Mouse (Mus musculus) embryo, embryonic 11 days (tissue): Measurements from ENCODE around the gene Ccdc40.

Source experiments
- DNase-seq: peaks from one replicate; pipeline ENCODE4 v3.0.0-alpha.2; 2015

Gene Ccdc40

GRCm38 (mm10) chr11:119209371-119210025, 18.9 kb upstream of the Ccdc40 start:
- no peak for DNase-seq

DNA sequence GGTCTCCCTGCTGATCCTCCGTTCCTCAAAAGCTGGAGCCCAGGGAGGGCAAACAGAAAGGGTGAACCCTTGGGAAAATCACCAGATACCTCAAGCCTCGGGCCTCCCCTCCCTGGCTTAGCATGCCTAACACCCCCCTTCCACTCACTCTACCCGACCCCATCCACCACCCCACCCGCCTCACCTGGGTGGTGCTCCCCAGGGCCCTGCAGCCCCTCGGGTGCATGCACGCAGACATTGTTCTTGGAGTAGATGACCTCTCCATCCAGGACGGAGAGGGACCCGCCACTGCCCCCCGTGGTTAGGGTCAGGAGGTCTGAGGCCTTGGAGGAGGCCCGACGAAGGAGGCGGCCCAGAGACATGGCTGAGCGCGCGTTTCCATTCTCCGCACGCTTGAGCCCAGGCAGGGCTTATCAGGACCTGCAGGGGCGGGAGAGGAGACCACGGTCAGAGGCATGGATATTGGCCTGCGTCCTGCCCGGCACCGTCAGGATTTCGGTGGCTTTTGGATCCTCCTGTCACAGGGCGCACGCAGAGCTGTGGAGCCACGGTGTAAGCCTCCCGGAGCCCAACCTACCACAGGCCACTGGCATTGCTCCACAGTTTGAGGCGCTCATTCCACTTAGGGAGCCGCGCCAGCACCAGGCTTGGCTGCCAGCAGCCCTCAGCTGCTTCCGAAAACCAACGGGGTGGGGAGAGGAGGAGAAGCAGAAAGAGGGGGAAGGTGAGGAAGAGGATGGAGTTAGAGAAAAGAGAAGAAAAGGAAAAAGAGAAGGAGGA, 17.9 kb upstream of the Ccdc40 start:
- no peak for DNase-seq

DNA sequence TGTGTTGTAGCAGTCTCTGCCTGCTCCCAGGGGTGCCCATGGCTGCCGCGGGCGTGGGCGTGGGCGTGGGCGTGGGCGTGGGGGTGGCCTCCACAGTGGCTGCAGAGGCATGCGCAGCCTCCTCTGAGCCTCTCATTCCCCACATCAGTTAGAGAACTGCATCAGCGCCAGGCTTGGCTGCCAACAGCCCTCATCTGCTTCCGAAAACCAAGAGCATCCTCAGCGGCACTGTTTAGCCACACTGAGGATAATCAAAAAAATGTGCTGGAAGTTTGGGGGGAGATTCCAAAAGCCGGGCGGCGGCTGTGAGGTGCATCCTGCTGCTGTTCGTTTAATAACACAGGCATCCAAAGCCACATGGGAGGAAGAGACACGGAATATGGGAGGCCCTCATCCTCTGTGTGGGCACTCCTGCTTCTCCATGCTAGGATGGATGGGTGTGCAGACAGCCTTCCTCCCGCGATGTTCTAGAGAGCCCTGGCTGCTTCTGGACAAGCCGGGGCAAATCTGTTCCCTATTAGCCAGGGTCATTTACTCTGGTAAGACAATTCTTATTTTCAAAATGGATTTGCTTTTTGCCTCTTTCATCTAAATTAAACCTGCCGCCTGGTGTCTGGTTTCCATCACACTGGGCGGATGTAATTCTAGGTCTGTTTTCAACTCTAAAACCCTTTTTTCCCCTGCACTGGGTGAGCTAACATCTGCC, 16.6 kb upstream of the Ccdc40 start:
- peak; percentile 69 for DNase-seq

- no peak for DNase-seq
Observed at GRCm38 (mm10) chr11:119213166-119213885, 15.0 kb upstream of the Ccdc40 start.

- DNase-seq, result peak; percentile 78
Observed at GRCm38 (mm10) chr11:119215038-119215904, 13.1 kb upstream of the Ccdc40 start.

DNA sequence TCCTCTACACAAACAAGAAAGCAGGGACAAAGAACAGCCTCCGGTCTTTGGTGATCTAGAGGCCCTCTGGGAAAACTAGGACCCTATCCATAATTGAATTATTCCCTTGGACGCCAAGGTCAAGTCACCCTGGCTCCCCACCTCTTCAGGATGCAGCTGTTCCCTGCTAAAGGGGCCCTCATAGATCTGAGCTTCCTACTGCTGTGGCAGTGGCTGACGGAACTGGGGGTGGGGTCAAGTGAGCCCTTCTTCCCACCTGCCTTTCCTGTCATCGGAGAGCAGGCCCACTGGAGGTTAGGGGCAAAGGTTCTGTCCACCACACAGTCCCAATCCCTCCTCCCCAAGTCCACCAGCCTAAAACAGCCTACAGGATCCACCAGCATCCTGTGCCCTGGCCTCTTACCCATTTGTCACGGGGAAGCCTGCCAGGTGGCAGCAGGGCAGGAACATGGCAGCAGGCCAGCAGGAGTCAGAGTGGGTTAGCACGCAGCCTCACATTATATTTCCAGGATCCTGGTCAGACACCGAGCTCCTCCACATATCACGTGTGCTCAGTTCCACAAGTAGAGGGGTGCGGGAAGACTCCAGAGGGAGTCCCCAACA, 12.4 kb upstream of the Ccdc40 start:
- no peak for DNase-seq

DNA sequence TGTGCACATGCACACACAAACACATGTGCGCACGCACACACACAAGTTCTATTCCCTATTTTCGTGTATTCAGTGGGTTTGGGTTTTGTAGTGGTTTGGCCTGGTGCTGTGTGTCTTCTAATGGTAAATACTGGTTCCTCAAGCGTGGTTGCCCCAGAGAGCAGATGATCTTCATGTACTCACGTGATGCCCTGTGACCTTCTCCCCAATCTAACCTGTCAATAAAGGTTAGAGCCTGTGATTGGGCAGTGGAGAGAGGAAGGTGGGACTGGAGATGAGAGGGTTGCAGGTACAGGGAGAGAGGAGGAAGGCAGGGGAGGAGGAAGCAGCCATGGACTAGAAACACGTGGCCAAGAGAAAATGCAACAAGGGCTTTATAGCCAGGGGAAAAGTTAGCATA, 10.5 kb upstream of the Ccdc40 start:
- DNase-seq, result no peak

GRCm38 (mm10) chr11:119219816-119220465, 8.4 kb upstream of the Ccdc40 start:
- DNase-seq, result no peak

GRCm38 (mm10) chr11:119221812-119222510, 6.4 kb upstream of the Ccdc40 start:
- DNase-seq, result no peak

GRCm38 (mm10) chr11:119223124-119223890, 5.1 kb upstream of the Ccdc40 start:
- no peak for DNase-seq

GRCm38 (mm10) chr11:119224926-119225325, 3.4 kb upstream of the Ccdc40 start:
- no peak for DNase-seq

DNA sequence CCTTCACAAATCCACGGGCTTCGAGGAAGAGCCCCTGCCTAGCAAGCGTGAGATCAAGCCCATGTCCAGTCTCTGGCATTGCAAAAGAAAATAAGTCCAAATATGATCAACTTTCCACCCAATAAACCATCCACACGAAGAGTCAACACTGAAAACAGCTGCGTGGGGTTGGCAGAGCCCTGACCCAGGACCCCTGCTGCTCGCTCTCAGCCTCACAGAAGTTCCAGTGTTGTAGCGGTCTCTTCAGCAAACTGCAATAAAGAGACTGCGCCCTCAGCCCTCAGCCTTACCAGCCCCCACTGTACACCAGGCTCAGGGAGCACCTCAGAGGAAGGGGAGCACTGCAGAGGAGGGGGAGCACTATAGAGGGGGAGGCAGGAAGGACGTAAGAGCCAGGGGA, 2.7 kb upstream of the Ccdc40 start:
- no peak for DNase-seq

DNA sequence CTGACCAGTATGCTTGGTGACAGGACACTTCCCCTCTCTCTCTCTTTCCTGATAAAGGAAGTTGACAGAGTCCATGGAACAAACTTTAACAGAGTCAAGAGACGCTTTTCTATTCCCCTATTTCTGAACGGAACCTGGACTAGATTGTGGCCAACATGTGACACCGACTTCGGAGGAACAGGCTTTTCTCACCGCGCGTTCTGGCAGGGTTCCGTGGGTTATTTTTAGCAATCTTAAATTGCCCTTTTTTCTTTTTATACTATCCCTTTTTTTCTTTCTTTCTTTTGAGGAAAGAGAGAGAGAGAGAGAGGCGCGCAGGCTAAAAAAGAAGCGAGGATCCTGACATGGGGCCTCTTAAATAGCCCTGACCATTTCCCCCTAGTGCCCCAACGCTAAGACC, 781 bp upstream of the Ccdc40 start:
- DNase-seq, result no peak

DNA sequence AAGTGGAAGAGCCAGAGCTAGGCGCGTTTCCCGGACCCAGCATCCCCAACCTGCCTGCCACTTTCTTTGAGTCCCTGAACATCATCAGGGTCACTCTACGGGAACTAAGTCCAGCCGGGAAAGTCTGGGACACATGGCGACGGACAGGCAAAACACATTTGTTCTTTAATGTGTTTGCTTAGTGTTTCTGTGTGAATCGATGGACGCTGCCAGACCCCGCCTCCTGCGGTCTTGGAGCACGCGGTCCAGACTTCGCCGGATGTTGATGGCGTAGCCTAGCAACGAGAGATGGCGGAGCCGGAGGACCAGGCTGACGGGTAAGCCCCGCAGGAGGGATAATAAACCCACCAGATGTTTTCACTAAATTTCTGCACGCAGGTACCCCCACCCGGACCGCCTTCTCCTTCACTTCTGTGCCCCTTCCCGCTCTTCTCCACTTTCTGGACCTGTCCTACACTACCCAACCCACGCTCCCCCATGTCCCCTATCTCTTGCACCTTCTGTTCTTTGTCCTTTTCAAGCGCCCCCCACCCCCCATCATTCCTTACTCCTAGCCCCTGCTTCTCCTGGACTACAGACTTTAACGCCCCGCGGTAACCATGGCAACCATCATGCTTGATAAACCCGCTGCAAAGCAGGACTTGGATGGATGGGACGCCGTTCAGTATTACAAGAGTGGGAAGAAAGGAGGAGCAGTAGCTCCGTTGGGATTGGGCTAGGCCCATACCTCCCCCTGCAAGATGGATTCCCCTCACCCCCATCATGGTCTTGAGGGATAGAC, 664 bp downstream of the Ccdc40 start:
- peak; percentile 95 for DNase-seq

- no peak for DNase-seq
Observed at GRCm38 (mm10) chr11:119234770-119235169, 6.4 kb downstream of the Ccdc40 start.

DNA sequence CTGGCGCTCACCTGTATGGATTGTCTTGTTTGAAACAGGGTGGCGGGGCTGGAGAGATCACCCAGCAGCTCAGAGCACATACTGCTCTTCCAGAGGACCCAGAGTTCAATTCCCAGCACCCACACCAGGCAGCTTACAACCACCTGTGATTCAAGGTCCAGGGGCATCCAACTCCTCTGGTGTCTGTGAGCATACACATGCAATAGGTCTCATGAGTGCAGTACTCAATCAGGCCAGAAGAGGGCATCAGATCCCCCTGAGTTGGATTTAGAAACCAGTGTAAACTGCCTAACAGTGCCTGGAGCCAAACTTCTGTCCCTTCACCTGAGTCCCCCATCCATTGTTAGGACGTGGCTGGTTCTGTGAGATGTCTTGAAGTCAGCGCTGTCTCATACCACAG, 7.2 kb downstream of the Ccdc40 start:
- DNase-seq, result no peak

DNA sequence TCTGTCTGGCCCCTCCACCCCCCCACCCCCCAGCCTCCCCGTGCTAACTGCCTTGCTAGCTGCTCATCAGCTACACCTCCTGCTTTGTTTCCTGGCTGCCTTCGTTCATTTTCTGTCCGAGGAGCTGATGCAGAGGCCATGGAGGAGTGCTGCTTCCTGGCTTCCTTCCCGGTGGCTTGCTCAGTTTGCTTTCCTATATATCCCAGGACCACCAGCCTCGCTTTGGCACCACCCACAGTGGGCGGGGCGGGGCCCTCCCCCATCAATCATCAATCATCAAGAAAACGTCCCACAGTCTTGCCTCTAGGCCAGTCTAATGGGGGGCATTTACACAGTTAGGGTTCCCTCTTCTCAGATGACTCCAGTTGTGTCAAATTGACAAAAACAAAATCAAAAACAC, 8.0 kb downstream of the Ccdc40 start:
- no peak for DNase-seq

- no peak for DNase-seq
Observed at GRCm38 (mm10) chr11:119237007-119237406, 8.6 kb downstream of the Ccdc40 start.
